Mouse (Mus musculus): ENCODE results near the gene Gpr87. TPM values are rescaled to one million over a fixed set of nuclear protein-coding genes. Genes with fewer than 3 reads are reported as not detected.

The Gpr87 gene
- polyA plus RNA-seq (2015; fragmentation: Nextera tagmentation; extraction: Ambion mirVana) = 0.09 and 0.14 TPM in 2 replicates

GRCm38 (mm10) chr3:59194938-59195337 lies at the start of gene Gpr87:
Gene Gpr87 (minus strand): TSS chr3:59195104.
- Histone ChIP-seq H3K9me3 (no peaks in the 10 kb centered on the region), H3K36me3 (no peaks in the 10 kb centered on the region), H3K4me3 (no peak within 1 kb of the TSS), H3K27me3 (no peaks in the 10 kb centered on the region), H3K4me2 (no peak within 1 kb of the TSS), H3K4me1 (replicated peaks) (no peaks in the 10 kb centered on the region), H3K27ac (replicated peaks) (no peak within 1 kb of the TSS), H3K9ac (no peak within 1 kb of the TSS)
- 90% methylated on average over 7 of the region's 7 CpGs for WGBS
- ATAC-seq (ENCODE audit: low FRiP score, low read depth) = no peak

GRCm38 (mm10) chr3:59243384-59243783 lies 48.5 kb upstream of the Gpr87 start:
- no peak for ATAC-seq (ENCODE audit: low FRiP score, low read depth)
- Histone ChIP-seq H3K9ac (no peak overlapping the region), H3K4me1 (replicated peaks) (no peaks in the 10 kb centered on the region), H3K4me2 (no peak overlapping the region), H3K9me3 (no peaks in the 10 kb centered on the region), H3K27ac (replicated peaks) (no peak overlapping the region), H3K27me3 (no peaks in the 10 kb centered on the region), H3K4me3 (no peak overlapping the region), H3K36me3 (peaks cover 5% of the 10 kb centered on the region; the same call in 1 of the 2 replicates)
- 74% methylated on average over 6 of the region's 6 CpGs for WGBS

GRCm38 (mm10) chr3:59234878-59235277 lies 40.0 kb upstream of the Gpr87 start:
- no peak overlapping the region for H3K9ac ChIP-seq
- no peak overlapping the region for H3K27ac ChIP-seq (replicated peaks)
- H3K27me3 ChIP-seq = no peaks in the 10 kb centered on the region
- ATAC-seq (ENCODE audit: low FRiP score, low read depth) = no peak
- WGBS = 81% methylated on average over 5 of the region's 5 CpGs
- H3K9me3 ChIP-seq = no peaks in the 10 kb centered on the region
- H3K4me1 ChIP-seq (replicated peaks) = no peaks in the 10 kb centered on the region
- no peak overlapping the region for H3K4me3 ChIP-seq
- no peak overlapping the region for H3K4me2 ChIP-seq
- H3K36me3 ChIP-seq = peaks cover 6% of the 10 kb centered on the region; the same call in 1 of the 2 replicates

- Histone ChIP-seq H3K27ac (replicated peaks) (no peak overlapping the region), H3K9me3 (no peaks in the 10 kb centered on the region), H3K9ac (no peak overlapping the region), H3K36me3 (0 out of 2 replicates have a peak, but pooled peaks cover 4% of the 10 kb centered on the region), H3K4me1 (replicated peaks) (no peaks in the 10 kb centered on the region), H3K27me3 (no peaks in the 10 kb centered on the region), H3K4me2 (no peak overlapping the region), H3K4me3 (no peak overlapping the region)
- WGBS = 69% methylated on average over 3 of the region's 3 CpGs
- ATAC-seq (ENCODE audit: low FRiP score, low read depth) = no peak
Observed at GRCm38 (mm10) chr3:59230912-59231311, 36.0 kb upstream of the Gpr87 start.

- no peak overlapping the region for H3K4me3 ChIP-seq
- H3K9ac ChIP-seq = no peak overlapping the region
- H3K27ac ChIP-seq (replicated peaks) = peak overlapping the region; percentile 35; the same call in 1 of the 2 replicates
- H3K36me3 ChIP-seq = 0 out of 2 replicates have a peak, but pooled peaks cover 4% of the 10 kb centered on the region
- no peak for ATAC-seq (ENCODE audit: low FRiP score, low read depth)
- H3K27me3 ChIP-seq = no peaks in the 10 kb centered on the region
- no peaks in the 10 kb centered on the region for H3K4me1 ChIP-seq (replicated peaks)
- no peak overlapping the region for H3K4me2 ChIP-seq
- no peaks in the 10 kb centered on the region for H3K9me3 ChIP-seq
- WGBS = 46% methylated on average over 10 of the region's 10 CpGs
Observed at GRCm38 (mm10) chr3:59228730-59229551, 34.0 kb upstream of the Gpr87 start.

- Histone ChIP-seq H3K9ac (no peak overlapping the region), H3K36me3 (no peaks in the 10 kb centered on the region), H3K27me3 (no peaks in the 10 kb centered on the region), H3K4me2 (no peak overlapping the region), H3K9me3 (no peaks in the 10 kb centered on the region), H3K27ac (replicated peaks) (no peak overlapping the region), H3K4me3 (no peak overlapping the region), H3K4me1 (replicated peaks) (no peaks in the 10 kb centered on the region)
- WGBS = 95% methylated on average over 9 of the region's 9 CpGs
- ATAC-seq (ENCODE audit: low FRiP score, low read depth) = no peak
Observed at GRCm38 (mm10) chr3:59227696-59228095, 32.8 kb upstream of the Gpr87 start.

GRCm38 (mm10) chr3:59225411-59225810 lies 30.5 kb upstream of the Gpr87 start:
- Histone ChIP-seq H3K27ac (replicated peaks) (no peak overlapping the region), H3K27me3 (no peaks in the 10 kb centered on the region), H3K9ac (no peak overlapping the region), H3K4me3 (no peak overlapping the region), H3K36me3 (no peaks in the 10 kb centered on the region), H3K4me2 (no peak overlapping the region), H3K4me1 (replicated peaks) (no peaks in the 10 kb centered on the region), H3K9me3 (no peaks in the 10 kb centered on the region)
- no peak for ATAC-seq (ENCODE audit: low FRiP score, low read depth)

GRCm38 (mm10) chr3:59222303-59222702 lies 27.4 kb upstream of the Gpr87 start:
- no peaks in the 10 kb centered on the region for H3K27me3 ChIP-seq
- H3K36me3 ChIP-seq = no peaks in the 10 kb centered on the region
- H3K4me3 ChIP-seq = no peak overlapping the region
- H3K9ac ChIP-seq = no peak overlapping the region
- H3K27ac ChIP-seq (replicated peaks) = no peak overlapping the region
- H3K4me1 ChIP-seq (replicated peaks) = no peaks in the 10 kb centered on the region
- WGBS = 85% methylated on average over 2 of the region's 2 CpGs
- H3K9me3 ChIP-seq = no peaks in the 10 kb centered on the region
- no peak overlapping the region for H3K4me2 ChIP-seq
- no peak for ATAC-seq (ENCODE audit: low FRiP score, low read depth)

GRCm38 (mm10) chr3:59219326-59219725 lies 24.4 kb upstream of the Gpr87 start:
- no peak overlapping the region for H3K9ac ChIP-seq

GRCm38 (mm10) chr3:59217211-59217610 lies 22.3 kb upstream of the Gpr87 start:
- Histone ChIP-seq H3K27me3 (no peaks in the 10 kb centered on the region), H3K9me3 (no peaks in the 10 kb centered on the region), H3K27ac (replicated peaks) (no peak overlapping the region), H3K9ac (no peak overlapping the region), H3K4me3 (no peak overlapping the region), H3K4me2 (no peak overlapping the region), H3K4me1 (replicated peaks) (no peaks in the 10 kb centered on the region), H3K36me3 (no peaks in the 10 kb centered on the region)
- no peak for ATAC-seq (ENCODE audit: low FRiP score, low read depth)
- whole genome bisulfite sequencing = 93% methylated on average over 10 of the region's 10 CpGs

More at GRCm38 (mm10) chr3:59219326-59219725, 24.4 kb upstream of the Gpr87 start:
- Histone ChIP-seq H3K36me3 (no peaks in the 10 kb centered on the region), H3K27me3 (no peaks in the 10 kb centered on the region), H3K4me3 (no peak overlapping the region), H3K27ac (replicated peaks) (no peak overlapping the region), H3K4me2 (no peak overlapping the region), H3K9me3 (no peaks in the 10 kb centered on the region), H3K4me1 (replicated peaks) (no peaks in the 10 kb centered on the region)
- WGBS = 87% methylated on average over 2 of the region's 2 CpGs
- no peak for ATAC-seq (ENCODE audit: low FRiP score, low read depth)

- Histone ChIP-seq H3K27ac (replicated peaks) (no peak overlapping the region), H3K36me3 (no peaks in the 10 kb centered on the region), H3K27me3 (no peaks in the 10 kb centered on the region), H3K9ac (no peak overlapping the region), H3K9me3 (no peaks in the 10 kb centered on the region), H3K4me3 (no peak overlapping the region), H3K4me2 (no peak overlapping the region), H3K4me1 (replicated peaks) (no peaks in the 10 kb centered on the region)
- no peak for ATAC-seq (ENCODE audit: low FRiP score, low read depth)
Observed at GRCm38 (mm10) chr3:59212404-59212803, 17.5 kb upstream of the Gpr87 start.

- Histone ChIP-seq H3K27ac (replicated peaks) (no peak overlapping the region), H3K4me2 (no peak overlapping the region), H3K9ac (no peak overlapping the region), H3K4me3 (no peak overlapping the region), H3K9me3 (no peaks in the 10 kb centered on the region), H3K4me1 (replicated peaks) (no peaks in the 10 kb centered on the region), H3K36me3 (no peaks in the 10 kb centered on the region), H3K27me3 (no peaks in the 10 kb centered on the region)
- ATAC-seq (ENCODE audit: low FRiP score, low read depth) = no peak
- WGBS = 93% methylated on average over 8 of the region's 8 CpGs
Observed at GRCm38 (mm10) chr3:59211784-59212183, 16.9 kb upstream of the Gpr87 start.

- Histone ChIP-seq H3K4me2 (no peak within 1 kb of the TSS), H3K27ac (replicated peaks) (no peak within 1 kb of the TSS), H3K9ac (no peak within 1 kb of the TSS), H3K36me3 (no peaks in the 10 kb centered on the region), H3K4me1 (replicated peaks) (no peaks in the 10 kb centered on the region), H3K4me3 (no peak within 1 kb of the TSS), H3K27me3 (no peaks in the 10 kb centered on the region), H3K9me3 (no peaks in the 10 kb centered on the region)
- ATAC-seq (ENCODE audit: low FRiP score, low read depth) = no peak
- WGBS = 92% methylated on average over 6 of the region's 6 CpGs
Observed at GRCm38 (mm10) chr3:59210727-59211126, 15.8 kb upstream of the Gpr87 start, which contains the start of gene P2ry13. Gene P2ry13 (minus strand): TSS chr3:59210882.
